16 mouse cellular contexts compared by ENCODE assay signal in the genomic region with DNA sequence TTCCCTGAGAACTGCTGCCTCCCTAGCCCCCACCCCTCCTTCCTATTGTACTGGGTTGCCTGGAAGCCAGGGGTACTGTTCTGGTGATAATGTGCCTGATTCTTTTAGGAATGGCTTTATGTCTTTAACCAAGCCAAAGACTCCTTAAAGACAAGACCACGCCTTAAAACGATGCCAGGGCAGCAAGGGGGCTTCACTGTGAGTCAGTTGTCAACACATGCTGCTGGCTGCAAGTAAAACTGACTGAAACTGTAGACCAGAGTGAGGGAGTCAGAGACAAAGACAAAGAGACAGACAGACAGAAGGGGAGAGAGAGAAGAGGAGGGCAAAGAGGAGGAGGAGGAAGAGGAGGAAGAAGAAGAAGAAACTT. TPM values are rescaled to one million over a fixed set of nuclear protein-coding genes. Genes with fewer than 3 reads are reported as not detected.
DNase-seq lines count a peak whose midpoint lies in the region; ATAC-seq lines count a peak whose summit lies in the region.
"Had no signal": no experiment of that assay in that cellular context is flagged by ENCODE, and none has a peak within 500 bp of the region (broad histone marks: within the 10 kb centered on the region; RNA-seq: fewer than 3 reads in every experiment).

No protein-coding gene starts in this region.

- no peak for DNase-seq in heart, adult 8-10 months (ENCODE audit: low spot score)
- DNase-seq in lung, postnatal 14 days, result no peak
- DNase-seq in intestine, embryonic 14.5 days (ENCODE audit: low spot score), result peak; percentile 54
- DNase-seq in spleen, postnatal 14 days (ENCODE audit: low spot score in 2 of 2), result no peak
- no peak for DNase-seq in limb, embryonic 10.5 days (ENCODE audit: low spot score)
- DNase-seq: B cell, adult 2 months; heart, postnatal 14 days; right cerebral cortex, postnatal 4 days; thymus, postnatal 4 days had no signal

- no peak for ATAC-seq in heart, embryonic 15.5 days (replicated peaks; ENCODE audit: insufficient number of reproducible peaks, insufficient read depth, low FRiP score, low read depth)
- no peak for ATAC-seq in lung, embryonic 15.5 days (ENCODE audit: borderline replicate concordance, extremely low read depth, low FRiP score, low TSS enrichment)
- ATAC-seq in intestine, embryonic 14.5 days (replicated peaks; ENCODE audit: low FRiP score, low TSS enrichment, low read depth), result no peak
- 0 out of 2 replicates have a peak, but pooled peaks have one; percentile 2 for ATAC-seq in stomach, embryonic 16.5 days (ENCODE audit: insufficient read depth, low FRiP score)
- ATAC-seq: forebrain, embryonic 14.5 days; hindbrain, postnatal 0 days had no signal

- no peak overlapping the region for H3K4me2 ChIP-seq in heart, embryonic 15.5 days
- peak overlapping the region; percentile 16; the same call in 1 of the 2 replicates for H3K4me2 ChIP-seq in lung, embryonic 15.5 days
- H3K4me2 ChIP-seq in intestine, embryonic 14.5 days (ENCODE audit: low read length), result no peak overlapping the region
- no peak overlapping the region for H3K4me2 ChIP-seq in stomach, embryonic 16.5 days (ENCODE audit: low read depth, low read length)

- WGBS in heart, embryonic 15.5 days, result 43% methylated on average over 2 of the region's 2 CpGs
- 48% methylated on average over 2 of the region's 2 CpGs for WGBS in lung, embryonic 15.5 days
- 63% methylated on average over 2 of the region's 2 CpGs for WGBS in intestine, embryonic 14.5 days
- 51% methylated on average over 2 of the region's 2 CpGs for WGBS in stomach, embryonic 16.5 days
- WGBS in limb, embryonic 10.5 days, result 78% methylated on average over 2 of the region's 2 CpGs

- H3K27me3 ChIP-seq in heart, embryonic 15.5 days, result no peaks in the 10 kb centered on the region
- H3K27me3 ChIP-seq in lung, embryonic 15.5 days, result no peaks in the 10 kb centered on the region
- H3K27me3 ChIP-seq in intestine, embryonic 14.5 days (replicated peaks; ENCODE audit: control insufficient read depth, insufficient read depth, low read length), result no peaks in the 10 kb centered on the region
- no peaks in the 10 kb centered on the region for H3K27me3 ChIP-seq in stomach, embryonic 16.5 days (ENCODE audit: control insufficient read depth, insufficient read depth, low read length)
- no peaks in the 10 kb centered on the region for H3K27me3 ChIP-seq in limb, embryonic 10.5 days (ENCODE audit: low read depth, poor library complexity, severe bottlenecking)

- no peaks in the 10 kb centered on the region for H3K9me3 ChIP-seq in heart, embryonic 15.5 days (replicated peaks)
- H3K9me3 ChIP-seq in lung, embryonic 15.5 days, result no peaks in the 10 kb centered on the region
- no peaks in the 10 kb centered on the region for H3K9me3 ChIP-seq in intestine, embryonic 14.5 days (ENCODE audit: control insufficient read depth, low read length)
- no peaks in the 10 kb centered on the region for H3K9me3 ChIP-seq in stomach, embryonic 16.5 days (replicated peaks; ENCODE audit: control insufficient read depth, low read length)
- H3K9me3 ChIP-seq in limb, embryonic 10.5 days (replicated peaks), result no peaks in the 10 kb centered on the region

- no peak overlapping the region for H3K9ac ChIP-seq in heart, embryonic 15.5 days
- H3K9ac ChIP-seq in lung, embryonic 15.5 days, result no peak overlapping the region
- no peak overlapping the region for H3K9ac ChIP-seq in intestine, embryonic 14.5 days (ENCODE audit: low read length)
- no peak overlapping the region for H3K9ac ChIP-seq in stomach, embryonic 16.5 days (ENCODE audit: low read length)

- peaks cover 16% of the 10 kb centered on the region for H3K4me1 ChIP-seq in heart, embryonic 15.5 days (replicated peaks)
- H3K4me1 ChIP-seq in lung, embryonic 15.5 days, result peaks cover 31% of the 10 kb centered on the region
- peaks cover 4% of the 10 kb centered on the region; the same call in 1 of the 2 replicates for H3K4me1 ChIP-seq in intestine, embryonic 14.5 days (replicated peaks; ENCODE audit: control insufficient read depth, insufficient read depth, low read length)
- H3K4me1 ChIP-seq in stomach, embryonic 16.5 days (ENCODE audit: control insufficient read depth, insufficient read depth, low read length), result peaks cover 12% of the 10 kb centered on the region
- peaks cover 5% of the 10 kb centered on the region; the same call in 1 of the 2 replicates for H3K4me1 ChIP-seq in limb, embryonic 10.5 days

- no peaks in the 10 kb centered on the region for H3K36me3 ChIP-seq in heart, embryonic 15.5 days
- H3K36me3 ChIP-seq in lung, embryonic 15.5 days, result no peaks in the 10 kb centered on the region
- no peaks in the 10 kb centered on the region for H3K36me3 ChIP-seq in intestine, embryonic 14.5 days (ENCODE audit: control insufficient read depth, insufficient read depth, low read length)
- no peaks in the 10 kb centered on the region for H3K36me3 ChIP-seq in stomach, embryonic 16.5 days (ENCODE audit: control insufficient read depth, insufficient read depth, low read length)
- H3K36me3 ChIP-seq in limb, embryonic 10.5 days, result no peaks in the 10 kb centered on the region

- peak overlapping the region; percentile 46; the same call in 1 of the 2 replicates for H3K27ac ChIP-seq in heart, embryonic 15.5 days
- H3K27ac ChIP-seq in lung, embryonic 15.5 days, result peak overlapping the region; percentile 93
- no peak overlapping the region for H3K27ac ChIP-seq in intestine, embryonic 14.5 days (ENCODE audit: low read depth)
- H3K27ac ChIP-seq in stomach, embryonic 16.5 days (ENCODE audit: low read length), result peak overlapping the region; percentile 90
- no peak overlapping the region for H3K27ac ChIP-seq in limb, embryonic 10.5 days
- H3K27ac ChIP-seq: hindbrain, postnatal 0 days had no signal

- H3K4me3 ChIP-seq in heart, embryonic 15.5 days, result no peak overlapping the region
- no peak overlapping the region for H3K4me3 ChIP-seq in lung, embryonic 15.5 days
- H3K4me3 ChIP-seq in intestine, embryonic 14.5 days (ENCODE audit: low read depth, low read length), result no peak overlapping the region
- H3K4me3 ChIP-seq in stomach, embryonic 16.5 days (replicated peaks; ENCODE audit: low read length), result no peak overlapping the region
- no peak overlapping the region for H3K4me3 ChIP-seq in limb, embryonic 10.5 days

RNA-seq across cellular contexts. Expression of a gene that starts 17.3 kb away (rescaled TPM):
- 57.5 and 67.2 TPM in 2 replicates for polyA plus RNA-seq in heart, embryonic 15.5 days (2015; fragmentation: Nextera tagmentation; extraction: Ambion mirVana)
- 10 to 100 TPM; 37.4 to 39.9 (median 38.4) TPM for total RNA-seq in heart, adult 8-10 months (2022)
- polyA plus RNA-seq in lung, embryonic 15.5 days (2015; fragmentation: Nextera tagmentation; extraction: Ambion mirVana), result 78.4 and 79.8 TPM in 2 replicates
- 59.9 and 60.7 TPM in 2 replicates for polyA plus RNA-seq in intestine, embryonic 14.5 days (2014; fragmentation: Nextera tagmentation; extraction: Ambion mirVana)
- 85.7 and 93.7 TPM in 2 replicates for polyA plus RNA-seq in stomach, embryonic 16.5 days (2015; fragmentation: Nextera tagmentation; extraction: Ambion mirVana)
- polyA plus RNA-seq in limb, embryonic 10.5 days (2016; fragmentation: Nextera tagmentation; extraction: Ambion mirVana), result 68.7 and 82.4 TPM in 2 replicates

RNA-seq across cellular contexts. Expression of a gene that starts 36.1 kb away (rescaled TPM):
- 16.3 and 20.1 TPM in 2 replicates for polyA plus RNA-seq in heart, embryonic 15.5 days (2015; fragmentation: Nextera tagmentation; extraction: Ambion mirVana)
- 10 to 100 TPM; 43.1 to 48.3 (median 44.5) TPM for total RNA-seq in heart, adult 8-10 months (2022)
- polyA plus RNA-seq in lung, embryonic 15.5 days (2015; fragmentation: Nextera tagmentation; extraction: Ambion mirVana), result 19.4 and 21.7 TPM in 2 replicates
- polyA plus RNA-seq in intestine, embryonic 14.5 days (2014; fragmentation: Nextera tagmentation; extraction: Ambion mirVana), result 18.5 and 19.2 TPM in 2 replicates
- 15.1 and 20.0 TPM in 2 replicates for polyA plus RNA-seq in stomach, embryonic 16.5 days (2015; fragmentation: Nextera tagmentation; extraction: Ambion mirVana)
- 12.2 and 17.0 TPM in 2 replicates for polyA plus RNA-seq in limb, embryonic 10.5 days (2016; fragmentation: Nextera tagmentation; extraction: Ambion mirVana)
- total RNA-seq: megakaryocyte-erythroid progenitor cell, adult 5-6 weeks; monocyte, adult 5-6 weeks had no signal

RNA-seq across cellular contexts. Expression of a gene that starts 38.0 kb away (rescaled TPM):
- polyA plus RNA-seq in heart, embryonic 15.5 days (2015; fragmentation: Nextera tagmentation; extraction: Ambion mirVana), result 8.9 and 11.9 TPM in 2 replicates
- 1 to 10 TPM; 4.9 to 6.3 (median 5.6) TPM for total RNA-seq in heart, adult 8-10 months (2022)
- 20.4 and 21.0 TPM in 2 replicates for polyA plus RNA-seq in lung, embryonic 15.5 days (2015; fragmentation: Nextera tagmentation; extraction: Ambion mirVana)
- polyA plus RNA-seq in intestine, embryonic 14.5 days (2014; fragmentation: Nextera tagmentation; extraction: Ambion mirVana), result 25.4 and 26.4 TPM in 2 replicates
- 16.7 and 18.4 TPM in 2 replicates for polyA plus RNA-seq in stomach, embryonic 16.5 days (2015; fragmentation: Nextera tagmentation; extraction: Ambion mirVana)
- 20.4 and 29.9 TPM in 2 replicates for polyA plus RNA-seq in limb, embryonic 10.5 days (2016; fragmentation: Nextera tagmentation; extraction: Ambion mirVana)

RNA-seq across cellular contexts. Expression of a gene that starts 57.0 kb away (rescaled TPM):
- 372 and 381 TPM in 2 replicates for polyA plus RNA-seq in heart, embryonic 15.5 days (2015; fragmentation: Nextera tagmentation; extraction: Ambion mirVana)
- 100 to 1,000 TPM; 140 to 164 (median 156) TPM for total RNA-seq in heart, adult 8-10 months (2022)
- polyA plus RNA-seq in lung, embryonic 15.5 days (2015; fragmentation: Nextera tagmentation; extraction: Ambion mirVana), result 421 and 449 TPM in 2 replicates
- polyA plus RNA-seq in intestine, embryonic 14.5 days (2014; fragmentation: Nextera tagmentation; extraction: Ambion mirVana), result 482 and 490 TPM in 2 replicates
- polyA plus RNA-seq in stomach, embryonic 16.5 days (2015; fragmentation: Nextera tagmentation; extraction: Ambion mirVana), result 434 and 465 TPM in 2 replicates
- polyA plus RNA-seq in limb, embryonic 10.5 days (2016; fragmentation: Nextera tagmentation; extraction: Ambion mirVana), result 403 and 414 TPM in 2 replicates

Comparison
In these comparisons a context has a peak if more than half of its experiments do, and no peak if none do; other contexts are left out.
1. H3K27ac ChIP-seq: peak in heart, embryonic 15.5 days (single experiment), lung, embryonic 15.5 days (single experiment) and stomach, embryonic 16.5 days (single experiment); none in intestine, embryonic 14.5 days (single experiment) and limb, embryonic 10.5 days (single experiment).